Mouse (Mus musculus) limb, embryonic 13.5 days (tissue): Measurements from ENCODE around the gene Gsto2. TPM values are rescaled to one million over a fixed set of nuclear protein-coding genes. Genes with fewer than 3 reads are reported as not detected.
A peak's percentile ranks its signal among the peaks of the same experiment; 100 is the strongest.

ENCODE experiments used
- ATAC-seq: fragments of 200-750 bp; cut with Nextera tagmentation; 2 replicates; pipeline ENCODE4 v1.8.0; 2017; ENCODE audit warnings: low read depth, moderate number of reproducible peaks, moderate TSS enrichment; ENCODE audit not compliant: low FRiP score
- H3K27ac ChIP-seq: fragments of 300-500 bp; sonication (generic); 2 replicates; pipeline ENCODE4 v1.5.1; 2015; ENCODE audit warnings: inconsistent platforms, mild to moderate bottlenecking, moderate library complexity
- H3K27me3 ChIP-seq: fragments of 300-500 bp; sonication (generic); 2 replicates; pipeline ENCODE4 v1.6.1; 2015; ENCODE audit warnings: mild to moderate bottlenecking, inconsistent platforms
- H3K36me3 ChIP-seq: fragments of 300-500 bp; sonication (generic); 2 replicates; pipeline ENCODE4 v1.6.1; 2015; ENCODE audit warnings: inconsistent platforms, mild to moderate bottlenecking, moderate library complexity
- H3K4me1 ChIP-seq: fragments of 300-500 bp; sonication (generic); 2 replicates; pipeline ENCODE4 v1.6.1; 2015; ENCODE audit warnings: inconsistent platforms
- H3K4me2 ChIP-seq: fragments of 300-500 bp; sonication (generic); replicated peaks from 2 replicates; pipeline ENCODE4 v1.6.1; 2015; ENCODE audit warnings: inconsistent platforms, mild to moderate bottlenecking, moderate library complexity
- H3K4me3 ChIP-seq: fragments of 300-500 bp; sonication (generic); 2 replicates; pipeline ENCODE4 v1.5.1; 2015; ENCODE audit warnings: moderate library complexity, mild to moderate bottlenecking, inconsistent platforms
- H3K9ac ChIP-seq: fragments of 300-500 bp; sonication (generic); 2 replicates; pipeline ENCODE4 v1.6.1; 2015; ENCODE audit warnings: mild to moderate bottlenecking, inconsistent platforms
- H3K9me3 ChIP-seq: fragments of 300-500 bp; sonication (generic); 2 replicates; pipeline ENCODE4 v1.6.1; 2016; ENCODE audit warnings: inconsistent platforms
- WGBS: fragments of 180-500 bp; shearing (Covaris S2); methylation state at CpG from one replicate; pipeline ENCODE4 v1.1.7; 2015; 5-methylcytosine and 5-hydroxymethylcytosine counted together
- polyA plus RNA-seq: library from polyadenylated mRNA; unstranded; fragments of >200 nt; fragmentation: Nextera tagmentation; extraction: Ambion mirVana; gene quantifications from 2 replicates; pipeline ENCODE4 v1.2.1, GENCODE M21; 2015

Gsto2 gene
- polyA plus RNA-seq, 1 experiment from 2014 or later, result 1.7 TPM

GRCm38 (mm10) chr19:47862581-47862980, 2.8 kb upstream of the Gsto2 start:
- no peak overlapping the region for H3K27ac ChIP-seq
- H3K4me1 ChIP-seq, result peaks cover 9% of the 10 kb centered on the region
- H3K4me3 ChIP-seq, result no peak overlapping the region
- peaks cover 57% of the 10 kb centered on the region for H3K36me3 ChIP-seq
- WGBS, result 92% methylated on average over 3 of the region's 3 CpGs
- no peaks in the 10 kb centered on the region for H3K9me3 ChIP-seq
- H3K4me2 ChIP-seq, result no peak overlapping the region
- ATAC-seq, result no peak
- H3K9ac ChIP-seq, result no peak overlapping the region
- H3K27me3 ChIP-seq, result no peaks in the 10 kb centered on the region

DNA sequence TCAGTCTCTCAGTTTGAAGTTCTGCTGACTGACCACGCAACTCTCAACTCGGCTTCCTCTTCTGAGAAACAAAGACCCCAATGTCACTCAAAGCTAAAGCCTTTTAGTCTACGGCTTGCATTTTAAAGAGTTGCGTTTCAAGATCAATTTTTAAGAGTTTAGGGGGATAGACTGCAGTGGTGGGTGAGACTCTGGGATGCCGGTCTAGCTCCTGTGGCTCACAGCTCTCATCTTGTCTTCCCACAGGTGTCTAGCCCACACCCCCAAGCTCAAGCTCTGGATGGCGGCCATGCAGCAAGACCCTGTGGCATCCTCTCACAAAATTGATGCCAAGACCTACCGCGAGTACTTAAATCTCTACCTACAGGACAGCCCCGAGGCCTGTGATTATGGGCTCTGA, 1.3 kb upstream of the Gsto2 start:
- Histone ChIP-seq H3K4me1 (peaks cover 9% of the 10 kb centered on the region), H3K27me3 (no peaks in the 10 kb centered on the region), H3K4me3 (no peak overlapping the region), H3K27ac (no peak overlapping the region), H3K36me3 (peaks cover 42% of the 10 kb centered on the region), H3K9ac (no peak overlapping the region), H3K9me3 (no peaks in the 10 kb centered on the region), H3K4me2 (no peak overlapping the region)
- 95% methylated on average over 9 of the region's 9 CpGs for WGBS
- ATAC-seq, result no peak

DNA sequence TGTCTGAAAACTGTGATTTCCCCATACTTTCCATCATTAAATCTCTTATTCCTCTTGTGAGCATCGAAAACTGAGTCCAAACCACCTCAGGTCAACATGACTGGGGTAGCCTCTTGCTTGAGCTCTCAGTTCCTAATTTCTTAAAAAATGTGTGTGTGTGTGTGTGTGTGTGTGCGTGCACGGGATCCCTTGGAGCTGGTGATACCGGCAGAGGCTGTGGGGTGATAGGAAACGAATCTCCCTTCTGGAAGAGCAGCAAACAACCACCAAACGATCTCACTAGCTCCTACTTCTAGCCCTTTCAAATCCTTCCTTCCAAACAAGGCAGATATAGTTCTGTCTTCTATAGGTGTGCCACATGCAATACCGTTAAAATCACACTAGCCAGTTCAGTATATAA, 613 bp upstream of the Gsto2 start:
- peak overlapping the region; percentile 66 for H3K4me3 ChIP-seq
- 84% methylated on average over 7 of the region's 7 CpGs for WGBS
- no peak overlapping the region for H3K27ac ChIP-seq
- peaks cover 14% of the 10 kb centered on the region for H3K4me1 ChIP-seq
- H3K27me3 ChIP-seq, result no peaks in the 10 kb centered on the region
- no peak overlapping the region for H3K9ac ChIP-seq
- H3K36me3 ChIP-seq, result peaks cover 36% of the 10 kb centered on the region
- ATAC-seq, result no peak
- H3K9me3 ChIP-seq, result no peaks in the 10 kb centered on the region
- H3K4me2 ChIP-seq, result peak overlapping the region; percentile 73

GRCm38 (mm10) chr19:47867628-47868175, 2.4 kb downstream of the Gsto2 start:
- Histone ChIP-seq H3K27me3 (no peaks in the 10 kb centered on the region), H3K4me1 (peaks cover 21% of the 10 kb centered on the region), H3K4me3 (no peak overlapping the region), H3K9me3 (no peaks in the 10 kb centered on the region), H3K9ac (no peak overlapping the region), H3K27ac (no peak overlapping the region), H3K36me3 (peaks cover 17% of the 10 kb centered on the region), H3K4me2 (no peak overlapping the region)
- 76% methylated on average over 4 of the region's 4 CpGs for WGBS
- ATAC-seq, result no peak

- WGBS, result 38% methylated on average over 4 of the region's 4 CpGs
- peaks cover 21% of the 10 kb centered on the region for H3K4me1 ChIP-seq
- no peak overlapping the region for H3K4me3 ChIP-seq
- H3K9ac ChIP-seq, result no peak overlapping the region
- no peaks in the 10 kb centered on the region for H3K9me3 ChIP-seq
- ATAC-seq, result no peak
- no peak overlapping the region for H3K27ac ChIP-seq
- no peak overlapping the region for H3K4me2 ChIP-seq
- no peaks in the 10 kb centered on the region for H3K27me3 ChIP-seq
- peaks cover 6% of the 10 kb centered on the region for H3K36me3 ChIP-seq
These were observed 3.6 kb downstream of the Gsto2 start for GRCm38 (mm10) chr19:47868951-47869350.

GRCm38 (mm10) chr19:47869516-47869915, 4.2 kb downstream of the Gsto2 start:
- Histone ChIP-seq H3K27ac (no peak overlapping the region), H3K4me3 (no peak overlapping the region), H3K9me3 (no peaks in the 10 kb centered on the region), H3K36me3 (0 out of 2 replicates have a peak, but pooled peaks cover under 1% of the 10 kb centered on the region), H3K4me1 (peaks cover 21% of the 10 kb centered on the region), H3K27me3 (no peaks in the 10 kb centered on the region), H3K9ac (no peak overlapping the region), H3K4me2 (no peak overlapping the region)
- ATAC-seq, result no peak
- WGBS, result 34% methylated on average over 3 of the region's 3 CpGs

DNA sequence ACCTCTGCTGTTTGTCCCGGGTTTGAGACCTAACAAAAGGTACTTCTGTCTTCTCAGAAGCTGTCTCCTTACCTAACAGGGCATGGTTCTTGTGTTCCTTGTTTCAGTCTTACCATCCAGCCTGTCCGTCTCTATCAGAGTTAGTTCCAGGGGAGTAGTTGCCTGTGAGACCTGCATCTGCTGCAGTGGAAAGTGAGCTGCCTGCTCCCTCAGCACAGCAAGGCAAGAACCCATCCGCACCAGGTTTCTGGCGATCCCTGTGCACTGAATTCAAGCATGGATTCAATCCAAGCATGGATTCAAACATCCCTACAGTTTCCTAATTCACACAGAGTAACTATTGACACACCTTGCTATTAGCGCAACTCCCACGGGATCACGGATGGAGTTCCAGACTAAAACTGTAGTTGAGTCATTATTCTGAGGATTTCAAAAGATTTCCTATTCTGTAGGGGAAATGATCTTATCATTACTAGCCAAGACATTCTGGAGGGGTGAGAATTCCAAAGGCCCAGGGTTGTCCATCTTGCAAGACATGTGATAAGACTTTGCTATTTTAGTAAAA, 4.8 kb downstream of the Gsto2 start:
- WGBS, result 70% methylated on average over 7 of the region's 7 CpGs
- Histone ChIP-seq H3K36me3 (no peaks in the 10 kb centered on the region), H3K9ac (no peak overlapping the region)

GRCm38 (mm10) chr19:47871515-47871914, 6.2 kb downstream of the Gsto2 start:
- no peak for ATAC-seq
- no peak overlapping the region for H3K9ac ChIP-seq
- no peak overlapping the region; the same call in 1 of the 2 replicates for H3K27ac ChIP-seq
- no peaks in the 10 kb centered on the region for H3K36me3 ChIP-seq
- H3K4me1 ChIP-seq, result peaks cover 13% of the 10 kb centered on the region
- H3K9me3 ChIP-seq, result no peaks in the 10 kb centered on the region
- H3K27me3 ChIP-seq, result no peaks in the 10 kb centered on the region
- H3K4me2 ChIP-seq, result no peak overlapping the region
- 44% methylated on average over 10 of the region's 10 CpGs for WGBS
- no peak overlapping the region for H3K4me3 ChIP-seq

More for the DNA sequence above, 4.8 kb downstream of the Gsto2 start:
- no peak for ATAC-seq
- Histone ChIP-seq H3K27ac (no peak overlapping the region), H3K9me3 (no peaks in the 10 kb centered on the region), H3K4me1 (peaks cover 15% of the 10 kb centered on the region), H3K27me3 (no peaks in the 10 kb centered on the region), H3K4me3 (no peak overlapping the region), H3K4me2 (no peak overlapping the region)

- no peak for ATAC-seq
- Histone ChIP-seq H3K4me2 (no peak overlapping the region), H3K36me3 (no peaks in the 10 kb centered on the region), H3K4me3 (no peak overlapping the region), H3K27me3 (no peaks in the 10 kb centered on the region), H3K9ac (no peak overlapping the region), H3K27ac (no peak overlapping the region), H3K4me1 (peaks cover 4% of the 10 kb centered on the region; the same call in 1 of the 2 replicates), H3K9me3 (no peaks in the 10 kb centered on the region)
- WGBS, result 78% methylated on average over 15 of the region's 15 CpGs
These were observed 10.9 kb downstream of the Gsto2 start for GRCm38 (mm10) chr19:47876252-47876651.

- H3K9ac ChIP-seq, result no peak overlapping the region
- H3K27me3 ChIP-seq, result no peaks in the 10 kb centered on the region
- 85% methylated on average over 7 of the region's 7 CpGs for WGBS
- H3K4me3 ChIP-seq, result no peak overlapping the region
- H3K4me2 ChIP-seq, result no peak overlapping the region
- no peaks in the 10 kb centered on the region for H3K9me3 ChIP-seq
- no peak for ATAC-seq
- peaks cover 33% of the 10 kb centered on the region for H3K4me1 ChIP-seq
- H3K36me3 ChIP-seq, result no peaks in the 10 kb centered on the region
- H3K27ac ChIP-seq, result no peak overlapping the region
These were observed 16.2 kb downstream of the Gsto2 start for GRCm38 (mm10) chr19:47881538-47881937.

- Histone ChIP-seq H3K27me3 (no peaks in the 10 kb centered on the region), H3K4me3 (no peak overlapping the region), H3K27ac (no peak overlapping the region), H3K36me3 (no peaks in the 10 kb centered on the region), H3K4me2 (no peak overlapping the region), H3K4me1 (peaks cover 41% of the 10 kb centered on the region), H3K9ac (no peak overlapping the region), H3K9me3 (no peaks in the 10 kb centered on the region)
- WGBS, result 21% methylated on average over 11 of the region's 11 CpGs
- ATAC-seq, result peak; percentile 64; the same call in 1 of the 2 replicates
These were observed 17.0 kb downstream of the Gsto2 start for GRCm38 (mm10) chr19:47882151-47882881.

- ATAC-seq, result peak; percentile 25; the same call in 1 of the 2 replicates
- no peak overlapping the region for H3K4me3 ChIP-seq
- H3K9me3 ChIP-seq, result no peaks in the 10 kb centered on the region
- H3K4me2 ChIP-seq, result no peak overlapping the region
- 38% methylated on average over 9 of the region's 9 CpGs for WGBS
- H3K36me3 ChIP-seq, result no peaks in the 10 kb centered on the region
- peaks cover 43% of the 10 kb centered on the region for H3K4me1 ChIP-seq
- no peaks in the 10 kb centered on the region for H3K27me3 ChIP-seq
- no peak overlapping the region for H3K27ac ChIP-seq
- H3K9ac ChIP-seq, result no peak overlapping the region
These were observed 17.5 kb downstream of the Gsto2 start for GRCm38 (mm10) chr19:47882882-47883254.
